Mouse (Mus musculus): ENCODE data around the gene Gm572. TPM values are rescaled to one million over a fixed set of nuclear protein-coding genes. Genes with fewer than 3 reads are reported as not detected.

Gene Gm572
- polyA plus RNA-seq, 1 experiment from 2014 or later = not detected

DNA sequence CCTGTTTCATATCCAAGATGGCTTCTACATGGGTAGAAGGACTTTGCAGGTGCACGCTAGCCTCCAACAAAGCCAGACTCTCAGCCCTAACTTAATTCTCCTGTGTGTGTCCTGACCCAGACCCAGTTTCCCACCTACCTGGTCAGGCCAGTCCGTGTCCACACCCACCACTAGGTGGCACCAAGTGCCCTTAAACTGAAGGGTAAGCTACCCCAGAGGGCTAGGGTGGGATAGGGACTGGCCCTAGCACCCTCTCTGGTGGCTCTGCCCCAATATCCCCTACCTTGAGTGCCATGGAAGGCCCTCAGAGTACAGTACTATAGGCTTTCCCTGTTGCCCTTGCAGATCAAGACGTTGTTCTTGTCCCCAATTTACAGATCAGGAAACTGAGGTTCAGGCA lies 61.6 kb downstream of the Gm572 start:
- Histone ChIP-seq H3K27ac (replicated peaks) (no peak overlapping the region), H3K9me3 (replicated peaks) (no peaks in the 10 kb centered on the region), H3K4me3 (replicated peaks) (no peak overlapping the region), H3K4me2 (no peak overlapping the region), H3K36me3 (no peaks in the 10 kb centered on the region), H3K4me1 (no peaks in the 10 kb centered on the region), H3K27me3 (replicated peaks) (no peaks in the 10 kb centered on the region), H3K9ac (replicated peaks) (no peak overlapping the region)
- no peak for ATAC-seq (ENCODE audit: low FRiP score)
- WGBS = 48% methylated on average over 3 of the region's 3 CpGs

GRCm38 (mm10) chr4:148708836-148709235 lies 65.7 kb downstream of the Gm572 start:
- ATAC-seq (ENCODE audit: low FRiP score) = no peak
- peaks cover 5% of the 10 kb centered on the region; the same call in 1 of the 2 replicates for H3K27me3 ChIP-seq (replicated peaks)
- WGBS = 61% methylated on average over 11 of the region's 11 CpGs
- H3K9me3 ChIP-seq (replicated peaks) = no peaks in the 10 kb centered on the region
- H3K36me3 ChIP-seq = no peaks in the 10 kb centered on the region
- no peak overlapping the region for H3K9ac ChIP-seq (replicated peaks)
- no peak overlapping the region for H3K4me3 ChIP-seq (replicated peaks)
- H3K4me1 ChIP-seq = peaks cover 14% of the 10 kb centered on the region
- no peak overlapping the region for H3K27ac ChIP-seq (replicated peaks)
- H3K4me2 ChIP-seq = no peak overlapping the region

DNA sequence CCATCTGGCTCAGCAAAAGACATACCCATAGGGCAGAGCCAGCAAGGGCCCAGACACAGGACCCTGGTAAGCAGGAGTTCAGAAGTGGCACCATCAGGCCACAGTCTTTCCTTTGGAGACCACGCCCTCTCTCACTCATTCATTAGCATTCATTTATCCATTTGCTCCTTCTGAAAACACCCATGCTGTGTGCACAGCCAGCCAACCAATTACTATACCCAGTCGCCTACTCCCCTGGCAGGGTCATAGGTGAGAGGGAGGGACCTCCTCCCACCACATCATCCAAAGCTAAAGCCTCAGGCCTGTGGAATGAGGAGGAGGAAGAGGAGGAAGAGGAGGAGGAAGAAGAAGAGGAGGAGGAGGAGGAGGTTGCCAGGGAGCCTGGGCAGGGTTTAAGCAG lies 67.3 kb downstream of the Gm572 start:
- no peak overlapping the region for H3K4me3 ChIP-seq (replicated peaks)
- 41% methylated on average over 2 of the region's 2 CpGs for WGBS
- H3K4me2 ChIP-seq = no peak overlapping the region
- H3K27ac ChIP-seq (replicated peaks) = no peak overlapping the region
- no peaks in the 10 kb centered on the region for H3K36me3 ChIP-seq
- H3K9me3 ChIP-seq (replicated peaks) = no peaks in the 10 kb centered on the region
- H3K4me1 ChIP-seq = peaks cover 19% of the 10 kb centered on the region
- ATAC-seq (ENCODE audit: low FRiP score) = no peak
- peaks cover 5% of the 10 kb centered on the region; the same call in 1 of the 2 replicates for H3K27me3 ChIP-seq (replicated peaks)
- H3K9ac ChIP-seq (replicated peaks) = no peak overlapping the region

- no peak overlapping the region for H3K9ac ChIP-seq (replicated peaks)
- no peak overlapping the region for H3K27ac ChIP-seq (replicated peaks)
- peaks cover 5% of the 10 kb centered on the region; the same call in 1 of the 2 replicates for H3K27me3 ChIP-seq (replicated peaks)
- WGBS = 5% methylated on average over 10 of the region's 10 CpGs
- H3K9me3 ChIP-seq (replicated peaks) = no peaks in the 10 kb centered on the region
- no peaks in the 10 kb centered on the region for H3K36me3 ChIP-seq
- peaks cover 19% of the 10 kb centered on the region for H3K4me1 ChIP-seq
- no peak overlapping the region for H3K4me2 ChIP-seq
- no peak overlapping the region for H3K4me3 ChIP-seq (replicated peaks)
- ATAC-seq (ENCODE audit: low FRiP score) = 0 out of 2 replicates have a peak, but pooled peaks have one; percentile 23
Measured at GRCm38 (mm10) chr4:148711323-148711722, 68.2 kb downstream of the Gm572 start.

DNA sequence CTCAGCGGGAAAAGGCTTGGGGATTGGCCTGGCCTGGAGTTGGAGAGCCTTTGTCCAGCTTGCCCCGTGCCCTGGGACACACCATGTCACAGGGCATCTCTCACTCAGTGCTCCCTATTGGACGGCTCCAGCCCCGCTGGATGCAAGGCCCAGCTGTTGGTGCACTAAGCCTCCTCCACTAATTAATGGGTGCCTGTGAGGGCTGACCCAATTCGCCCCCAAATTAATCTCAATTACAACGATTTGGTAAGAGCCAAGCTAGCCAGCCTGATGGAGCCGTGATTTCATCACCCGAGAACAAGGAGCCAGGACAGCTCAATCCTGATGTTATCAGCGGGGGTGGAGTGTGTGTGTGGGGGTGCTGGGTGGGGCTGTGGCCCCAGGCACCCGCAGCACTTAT lies 69.5 kb downstream of the Gm572 start:
- ATAC-seq (ENCODE audit: low FRiP score) = no peak
- no peak overlapping the region for H3K9ac ChIP-seq (replicated peaks)
- H3K4me3 ChIP-seq (replicated peaks) = no peak overlapping the region
- H3K36me3 ChIP-seq = no peaks in the 10 kb centered on the region
- H3K27ac ChIP-seq (replicated peaks) = no peak overlapping the region
- no peak overlapping the region for H3K4me2 ChIP-seq
- no peaks in the 10 kb centered on the region for H3K9me3 ChIP-seq (replicated peaks)
- H3K27me3 ChIP-seq (replicated peaks) = peaks cover 5% of the 10 kb centered on the region; the same call in 1 of the 2 replicates
- H3K4me1 ChIP-seq = peaks cover 19% of the 10 kb centered on the region
- WGBS = 33% methylated on average over 10 of the region's 10 CpGs

- Histone ChIP-seq H3K9me3 (replicated peaks) (no peaks in the 10 kb centered on the region), H3K4me2 (no peak overlapping the region), H3K36me3 (no peaks in the 10 kb centered on the region), H3K9ac (replicated peaks) (no peak overlapping the region), H3K27ac (replicated peaks) (no peak overlapping the region), H3K4me3 (replicated peaks) (no peak overlapping the region), H3K27me3 (replicated peaks) (peaks cover 5% of the 10 kb centered on the region; the same call in 1 of the 2 replicates), H3K4me1 (peaks cover 19% of the 10 kb centered on the region)
- ATAC-seq (ENCODE audit: low FRiP score) = no peak
- WGBS = 42% methylated on average over 8 of the region's 8 CpGs
Measured at GRCm38 (mm10) chr4:148714064-148714463, 70.9 kb downstream of the Gm572 start.

DNA sequence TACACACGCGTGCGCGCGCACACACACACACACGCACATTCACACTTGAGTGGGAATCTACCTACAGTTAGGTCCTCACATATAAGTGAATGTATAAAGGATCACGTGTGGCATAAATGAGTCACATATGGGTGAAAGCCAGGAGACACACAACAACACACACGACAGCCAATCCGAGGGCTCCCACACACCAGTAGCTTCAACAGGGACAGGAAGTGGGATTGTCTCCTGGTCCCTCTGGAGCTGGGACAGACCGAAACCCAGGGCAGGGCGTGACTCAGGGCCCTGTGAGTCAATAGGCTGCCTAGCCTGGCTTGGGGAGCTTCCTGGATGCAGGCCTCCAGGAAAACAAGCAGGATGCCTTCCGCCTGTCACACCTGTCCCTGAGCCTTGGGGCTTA lies 71.6 kb downstream of the Gm572 start:
- H3K4me3 ChIP-seq (replicated peaks) = no peak overlapping the region
- H3K36me3 ChIP-seq = no peaks in the 10 kb centered on the region
- H3K27me3 ChIP-seq (replicated peaks) = peaks cover 5% of the 10 kb centered on the region; the same call in 1 of the 2 replicates
- WGBS = 91% methylated on average over 12 of the region's 12 CpGs
- no peaks in the 10 kb centered on the region for H3K9me3 ChIP-seq (replicated peaks)
- H3K9ac ChIP-seq (replicated peaks) = no peak overlapping the region
- no peak overlapping the region for H3K27ac ChIP-seq (replicated peaks)
- H3K4me2 ChIP-seq = no peak overlapping the region
- ATAC-seq (ENCODE audit: low FRiP score) = no peak
- H3K4me1 ChIP-seq = peaks cover 19% of the 10 kb centered on the region

GRCm38 (mm10) chr4:148715396-148715795 lies 72.3 kb downstream of the Gm572 start:
- no peak for ATAC-seq (ENCODE audit: low FRiP score)
- WGBS = 53% methylated on average over 3 of the region's 3 CpGs

More at GRCm38 (mm10) chr4:148715396-148715795, 72.3 kb downstream of the Gm572 start:
- peaks cover 19% of the 10 kb centered on the region for H3K4me1 ChIP-seq
- H3K9ac ChIP-seq (replicated peaks) = no peak overlapping the region
- no peaks in the 10 kb centered on the region for H3K9me3 ChIP-seq (replicated peaks)
- no peaks in the 10 kb centered on the region for H3K36me3 ChIP-seq
- no peak overlapping the region for H3K4me2 ChIP-seq
- H3K27me3 ChIP-seq (replicated peaks) = peaks cover 5% of the 10 kb centered on the region; the same call in 1 of the 2 replicates
- H3K4me3 ChIP-seq (replicated peaks) = no peak overlapping the region
- H3K27ac ChIP-seq (replicated peaks) = no peak overlapping the region

Other genes with a start within 250 kb of the Gm572 start
- gene Ubiad1, start 198.5 kb upstream of the Gm572 start, polyA plus RNA-seq (2015; fragmentation: Nextera tagmentation; extraction: Ambion mirVana) = 17.7 and 19.7 TPM in 2 replicates
- 17.7 and 21.4 TPM in 2 replicates for gene Mtor, start 194.7 kb upstream of the Gm572 start, polyA plus RNA-seq (2015; fragmentation: Nextera tagmentation; extraction: Ambion mirVana)
- 0.36 and 0.61 TPM in 2 replicates for gene Angptl7, start 142.9 kb upstream of the Gm572 start, polyA plus RNA-seq (2015; fragmentation: Nextera tagmentation; extraction: Ambion mirVana)
- gene Exosc10, start 84.9 kb upstream of the Gm572 start, polyA plus RNA-seq (2015; fragmentation: Nextera tagmentation; extraction: Ambion mirVana) = 81.9 and 91.2 TPM in 2 replicates
- gene Srm, start 51.8 kb upstream of the Gm572 start, polyA plus RNA-seq (2015; fragmentation: Nextera tagmentation; extraction: Ambion mirVana) = 198 and 210 TPM in 2 replicates
- gene Masp2, start 40.8 kb upstream of the Gm572 start, polyA plus RNA-seq (2015; fragmentation: Nextera tagmentation; extraction: Ambion mirVana) = 1.3 and 1.6 TPM in 2 replicates
- gene Tardbp, start 16.3 kb upstream of the Gm572 start, polyA plus RNA-seq (2015; fragmentation: Nextera tagmentation; extraction: Ambion mirVana) = 155 and 196 TPM in 2 replicates
- gene Casz1, start 161.1 kb downstream of the Gm572 start, polyA plus RNA-seq (2015; fragmentation: Nextera tagmentation; extraction: Ambion mirVana) = 11.0 and 12.3 TPM in 2 replicates